16 mouse cellular contexts compared by ENCODE assay signal in the genomic region with DNA sequence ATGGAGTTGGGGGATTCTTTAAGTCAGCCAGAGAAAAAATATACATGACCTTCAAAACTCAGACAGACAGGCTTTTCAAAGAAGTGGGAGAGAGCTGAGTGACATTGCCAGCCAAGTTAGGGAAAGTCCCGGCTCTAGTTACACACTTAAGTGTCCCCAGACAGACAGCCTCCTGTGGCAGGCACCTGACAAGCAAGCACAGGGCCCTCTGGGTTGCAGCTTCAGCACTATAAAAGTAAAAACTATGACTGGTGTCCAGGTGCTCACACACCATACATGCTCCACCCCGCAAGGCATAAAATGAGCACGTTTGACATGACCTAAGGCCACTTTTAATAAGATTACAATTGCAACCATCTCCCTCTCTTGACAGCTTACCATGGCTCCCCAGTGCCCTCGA. TPM values are rescaled to one million over a fixed set of nuclear protein-coding genes. Genes with fewer than 3 reads are reported as not detected.
DNase-seq lines count a peak whose midpoint lies in the region; ATAC-seq lines count a peak whose summit lies in the region.
"Had no signal": no experiment of that assay in that cellular context is flagged by ENCODE, and none has a peak within 500 bp of the region (broad histone marks: within the 10 kb centered on the region; RNA-seq: fewer than 3 reads in every experiment).

No protein-coding gene starts in this region.

- no peak overlapping the region for H3K4me2 ChIP-seq in forebrain, embryonic 11.5 days (ENCODE audit: low read depth, low read length, severe bottlenecking)
- no peak overlapping the region for H3K4me2 ChIP-seq in heart, embryonic 14.5 days (ENCODE audit: low read length)
- H3K4me2 ChIP-seq in neural tube, embryonic 14.5 days (ENCODE audit: low read depth, low read length), result no peak overlapping the region
- H3K4me2 ChIP-seq in neural tube, embryonic 15.5 days, result no peak overlapping the region
- H3K4me2 ChIP-seq: liver, embryonic 15.5 days had no signal

- no peak overlapping the region for H3K4me3 ChIP-seq in forebrain, embryonic 11.5 days (ENCODE audit: low read depth, low read length)
- no peak overlapping the region for H3K4me3 ChIP-seq in forebrain, embryonic 10.5 days
- no peak overlapping the region for H3K4me3 ChIP-seq in heart, embryonic 14.5 days (ENCODE audit: control insufficient read depth in 1 of 2, insufficient read depth in 1 of 2, low read depth in 1 of 2, low read length in 2 of 2)
- H3K4me3 ChIP-seq in neural tube, embryonic 14.5 days (ENCODE audit: low read depth, low read length), result no peak overlapping the region
- H3K4me3 ChIP-seq in neural tube, embryonic 15.5 days (replicated peaks), result no peak overlapping the region
- H3K4me3 ChIP-seq: limb, embryonic 10.5 days; liver, embryonic 15.5 days had no signal

- no peak overlapping the region for H3K27ac ChIP-seq in forebrain, embryonic 11.5 days (ENCODE audit: low read depth, low read length)
- no peak overlapping the region for H3K27ac ChIP-seq in forebrain, embryonic 10.5 days
- H3K27ac ChIP-seq in heart, embryonic 14.5 days (replicated peaks in 1 of 2; ENCODE audit: control insufficient read depth in 1 of 2, insufficient read depth in 1 of 2, low read depth in 2 of 2, low read length in 2 of 2), result peak overlapping the region; percentile 60 to 74
- H3K27ac ChIP-seq in neural tube, embryonic 14.5 days (ENCODE audit: low read depth, low read length), result no peak overlapping the region
- H3K27ac ChIP-seq in neural tube, embryonic 15.5 days (replicated peaks), result no peak overlapping the region
- H3K27ac ChIP-seq: limb, embryonic 10.5 days; liver, embryonic 15.5 days had no signal

- ATAC-seq in forebrain, embryonic 11.5 days (replicated peaks; ENCODE audit: low FRiP score), result 0 out of 2 replicates have a peak, but pooled peaks have one; percentile 18
- ATAC-seq in heart, embryonic 14.5 days (ENCODE audit: insufficient number of reproducible peaks, insufficient read depth, low FRiP score, low read depth), result no peak
- ATAC-seq in neural tube, embryonic 14.5 days (ENCODE audit: low read depth), result 0 out of 2 replicates have a peak, but pooled peaks have one; percentile 3
- ATAC-seq in neural tube, embryonic 15.5 days (ENCODE audit: low FRiP score), result no peak

- no peaks in the 10 kb centered on the region for H3K27me3 ChIP-seq in forebrain, embryonic 11.5 days (ENCODE audit: control insufficient read depth, insufficient read depth, low read length)
- no peaks in the 10 kb centered on the region for H3K27me3 ChIP-seq in forebrain, embryonic 10.5 days (ENCODE audit: poor library complexity, severe bottlenecking)
- no peaks in the 10 kb centered on the region for H3K27me3 ChIP-seq in heart, embryonic 14.5 days (ENCODE audit: control insufficient read depth, insufficient read depth, low read length)
- H3K27me3 ChIP-seq in neural tube, embryonic 14.5 days (ENCODE audit: control insufficient read depth, insufficient read depth, low read length), result no peaks in the 10 kb centered on the region
- H3K27me3 ChIP-seq in neural tube, embryonic 15.5 days (replicated peaks), result no peaks in the 10 kb centered on the region
- H3K27me3 ChIP-seq in splenic B cell, adult 2 months (ENCODE audit: control insufficient read depth, insufficient read depth, low read length, poor library complexity, severe bottlenecking), result no peaks in the 10 kb centered on the region
- H3K27me3 ChIP-seq: liver, embryonic 15.5 days had no signal

- no peak overlapping the region for H3K9ac ChIP-seq in forebrain, embryonic 11.5 days (ENCODE audit: low read length)
- peak overlapping the region; percentile 56 for H3K9ac ChIP-seq in heart, embryonic 14.5 days (ENCODE audit: low read length)
- H3K9ac ChIP-seq in neural tube, embryonic 14.5 days (replicated peaks; ENCODE audit: low read depth, low read length), result no peak overlapping the region
- no peak overlapping the region for H3K9ac ChIP-seq in neural tube, embryonic 15.5 days (replicated peaks)
- H3K9ac ChIP-seq: liver, embryonic 15.5 days had no signal

- no peaks in the 10 kb centered on the region for H3K9me3 ChIP-seq in forebrain, embryonic 11.5 days (ENCODE audit: control insufficient read depth, low read length)
- H3K9me3 ChIP-seq in forebrain, embryonic 10.5 days, result no peaks in the 10 kb centered on the region
- no peaks in the 10 kb centered on the region for H3K9me3 ChIP-seq in heart, embryonic 14.5 days (ENCODE audit: control insufficient read depth, low read length)
- H3K9me3 ChIP-seq in neural tube, embryonic 14.5 days (ENCODE audit: control insufficient read depth, low read length), result no peaks in the 10 kb centered on the region
- H3K9me3 ChIP-seq in neural tube, embryonic 15.5 days (replicated peaks), result no peaks in the 10 kb centered on the region
- H3K9me3 ChIP-seq: limb, embryonic 10.5 days; liver, embryonic 15.5 days had no signal

- H3K4me1 ChIP-seq in forebrain, embryonic 11.5 days (replicated peaks; ENCODE audit: control insufficient read depth, insufficient read depth, low read length), result no peaks in the 10 kb centered on the region
- no peaks in the 10 kb centered on the region for H3K4me1 ChIP-seq in forebrain, embryonic 10.5 days
- H3K4me1 ChIP-seq in heart, embryonic 14.5 days (ENCODE audit: control insufficient read depth in 2 of 2, insufficient read depth in 2 of 2, low read length in 2 of 2), result peaks cover 5 to 11% of the 10 kb centered on the region in 2 experiments
- H3K4me1 ChIP-seq in neural tube, embryonic 14.5 days (ENCODE audit: control insufficient read depth, insufficient read depth, low read length), result no peaks in the 10 kb centered on the region
- H3K4me1 ChIP-seq in neural tube, embryonic 15.5 days, result no peaks in the 10 kb centered on the region
- H3K4me1 ChIP-seq: limb, embryonic 10.5 days had no signal

- WGBS in forebrain, embryonic 11.5 days, result 62% methylated on average over 4 of the region's 4 CpGs
- 66% methylated on average over 4 of the region's 4 CpGs for WGBS in forebrain, embryonic 10.5 days
- WGBS in heart, embryonic 14.5 days, result 54% methylated on average over 4 of the region's 4 CpGs
- WGBS in neural tube, embryonic 14.5 days, result 58% methylated on average over 4 of the region's 4 CpGs
- WGBS in neural tube, embryonic 15.5 days, result 46% methylated on average over 4 of the region's 4 CpGs

- H3K36me3 ChIP-seq in forebrain, embryonic 11.5 days (ENCODE audit: control insufficient read depth, insufficient read depth, low read length), result no peaks in the 10 kb centered on the region; the same call in 1 of the 2 replicates
- H3K36me3 ChIP-seq in forebrain, embryonic 10.5 days (replicated peaks), result peaks cover 11% of the 10 kb centered on the region
- peaks cover 4% of the 10 kb centered on the region for H3K36me3 ChIP-seq in heart, embryonic 14.5 days (ENCODE audit: control insufficient read depth, insufficient read depth, low read length)
- H3K36me3 ChIP-seq in neural tube, embryonic 14.5 days (ENCODE audit: control insufficient read depth, insufficient read depth, low read length), result 0 out of 2 replicates have a peak, but pooled peaks cover under 1% of the 10 kb centered on the region
- H3K36me3 ChIP-seq in neural tube, embryonic 15.5 days, result peaks cover 7% of the 10 kb centered on the region
- peaks cover 2% of the 10 kb centered on the region; the same call in 1 of the 2 replicates for H3K36me3 ChIP-seq in splenic B cell, adult 2 months (ENCODE audit: control insufficient read depth, insufficient read depth, low read length, poor library complexity, severe bottlenecking)
- H3K36me3 ChIP-seq: liver, embryonic 15.5 days had no signal

- no peak for DNase-seq in forebrain, embryonic 11.5 days (ENCODE audit: low spot score)
- DNase-seq in forebrain, embryonic 10.5 days (ENCODE audit: extremely low spot score, low spot score), result no peak
- DNase-seq in heart, postnatal 10 days, result no peak
- peak; percentile 50 for DNase-seq in splenic B cell, adult 2 months (ENCODE audit: low read depth, low spot score)
- DNase-seq in natural killer cell, adult 2 months (ENCODE audit: low spot score in 2 of 2), result no peak
- DNase-seq: right cerebral cortex, postnatal 4 days had no signal

- intact Hi-C loops in heart, postnatal 10 days (cut with DNase I), result no loop called here

RNA-seq across cellular contexts. Expression of a gene that starts 20.8 kb away (rescaled TPM):
- polyA plus RNA-seq in forebrain, embryonic 11.5 days (2014; fragmentation: Nextera tagmentation; extraction: Ambion mirVana), result 173 and 190 TPM in 2 replicates
- polyA plus RNA-seq in forebrain, embryonic 10.5 days (2016; fragmentation: Nextera tagmentation; extraction: Ambion mirVana), result 181 and 183 TPM in 2 replicates
- polyA plus RNA-seq in heart, embryonic 14.5 days (2014; fragmentation: Nextera tagmentation; extraction: Ambion mirVana), result 108 TPM in 2 replicates
- 10 to 100 TPM; 62.3 to 66.6 TPM for total RNA-seq in heart, postnatal 10 days (2021)
- 220 and 235 TPM in 2 replicates for polyA plus RNA-seq in neural tube, embryonic 14.5 days (2014; fragmentation: Nextera tagmentation; extraction: Ambion mirVana)
- polyA plus RNA-seq in neural tube, embryonic 15.5 days (2015; fragmentation: Nextera tagmentation; extraction: Ambion mirVana), result 235 and 249 TPM in 2 replicates

RNA-seq across cellular contexts. Expression of a gene that starts 41.1 kb away (rescaled TPM):
- polyA plus RNA-seq in forebrain, embryonic 11.5 days (2014; fragmentation: Nextera tagmentation; extraction: Ambion mirVana), result 74.2 and 76.0 TPM in 2 replicates
- polyA plus RNA-seq in forebrain, embryonic 10.5 days (2016; fragmentation: Nextera tagmentation; extraction: Ambion mirVana), result 77.6 and 80.0 TPM in 2 replicates
- polyA plus RNA-seq in heart, embryonic 14.5 days (2014; fragmentation: Nextera tagmentation; extraction: Ambion mirVana), result 39.6 and 42.3 TPM in 2 replicates
- total RNA-seq in heart, postnatal 10 days (2021), result 10 to 100 TPM; 24.9 to 27.5 TPM
- polyA plus RNA-seq in neural tube, embryonic 14.5 days (2014; fragmentation: Nextera tagmentation; extraction: Ambion mirVana), result 60.5 and 71.7 TPM in 2 replicates
- polyA plus RNA-seq in neural tube, embryonic 15.5 days (2015; fragmentation: Nextera tagmentation; extraction: Ambion mirVana), result 78.7 and 86.4 TPM in 2 replicates

RNA-seq across cellular contexts. Expression of a gene that starts 44.5 kb away (rescaled TPM):
- 45.4 and 48.2 TPM in 2 replicates for polyA plus RNA-seq in forebrain, embryonic 11.5 days (2014; fragmentation: Nextera tagmentation; extraction: Ambion mirVana)
- polyA plus RNA-seq in forebrain, embryonic 10.5 days (2016; fragmentation: Nextera tagmentation; extraction: Ambion mirVana), result 36.7 and 41.7 TPM in 2 replicates
- polyA plus RNA-seq in heart, embryonic 14.5 days (2014; fragmentation: Nextera tagmentation; extraction: Ambion mirVana), result 17.9 and 18.1 TPM in 2 replicates
- total RNA-seq in heart, postnatal 10 days (2021), result 10 to 100 TPM; 15.9 to 19.4 TPM
- polyA plus RNA-seq in neural tube, embryonic 14.5 days (2014; fragmentation: Nextera tagmentation; extraction: Ambion mirVana), result 12.3 and 13.8 TPM in 2 replicates
- polyA plus RNA-seq in neural tube, embryonic 15.5 days (2015; fragmentation: Nextera tagmentation; extraction: Ambion mirVana), result 10.9 and 13.0 TPM in 2 replicates

RNA-seq across cellular contexts. Expression of a gene that starts 47.1 kb away (rescaled TPM):
- not detected in 2 replicates for polyA plus RNA-seq in forebrain, embryonic 11.5 days (2014; fragmentation: Nextera tagmentation; extraction: Ambion mirVana)
- not detected in 2 replicates for polyA plus RNA-seq in forebrain, embryonic 10.5 days (2016; fragmentation: Nextera tagmentation; extraction: Ambion mirVana)
- polyA plus RNA-seq in heart, embryonic 14.5 days (2014; fragmentation: Nextera tagmentation; extraction: Ambion mirVana), result not detected in 2 replicates
- total RNA-seq in heart, postnatal 10 days (2021), result not detected
- polyA plus RNA-seq in neural tube, embryonic 14.5 days (2014; fragmentation: Nextera tagmentation; extraction: Ambion mirVana), result not detected in 2 replicates
- not detected in 2 replicates for polyA plus RNA-seq in neural tube, embryonic 15.5 days (2015; fragmentation: Nextera tagmentation; extraction: Ambion mirVana)
- total RNA-seq: gastrocnemius, postnatal 4 days; layer of hippocampus, postnatal 14 days had no signal
- polyA plus RNA-seq: brain, embryonic 14.5 days; intestine, embryonic 14.5 days; limb, embryonic 10.5 days; liver, embryonic 15.5 days; testis, adult 2 months had no signal

RNA-seq across cellular contexts. Expression of a gene that starts 47.9 kb away (rescaled TPM):
- 0.25 TPM in 1 of 2 replicates, not detected in the other for polyA plus RNA-seq in forebrain, embryonic 11.5 days (2014; fragmentation: Nextera tagmentation; extraction: Ambion mirVana)
- not detected in 2 replicates for polyA plus RNA-seq in forebrain, embryonic 10.5 days (2016; fragmentation: Nextera tagmentation; extraction: Ambion mirVana)
- polyA plus RNA-seq in heart, embryonic 14.5 days (2014; fragmentation: Nextera tagmentation; extraction: Ambion mirVana), result not detected in 2 replicates
- not detected for total RNA-seq in heart, postnatal 10 days (2021)
- polyA plus RNA-seq in neural tube, embryonic 14.5 days (2014; fragmentation: Nextera tagmentation; extraction: Ambion mirVana), result not detected in 2 replicates
- not detected in 2 replicates for polyA plus RNA-seq in neural tube, embryonic 15.5 days (2015; fragmentation: Nextera tagmentation; extraction: Ambion mirVana)
- total RNA-seq: gastrocnemius, postnatal 4 days; layer of hippocampus, postnatal 14 days had no signal
- polyA plus RNA-seq: brain, embryonic 14.5 days; intestine, embryonic 14.5 days; limb, embryonic 10.5 days; liver, embryonic 15.5 days had no signal

Comparison
In these comparisons a context has a peak if more than half of its experiments do, and no peak if none do; other contexts are left out.
1. ATAC-seq: peak in forebrain, embryonic 11.5 days (single experiment) and neural tube, embryonic 14.5 days (single experiment); none in heart, embryonic 14.5 days (single experiment) and neural tube, embryonic 15.5 days (single experiment).
2. H3K27ac ChIP-seq: peak in heart, embryonic 14.5 days (2 of 2); none in forebrain, embryonic 11.5 days (single experiment), forebrain, embryonic 10.5 days (single experiment), neural tube, embryonic 14.5 days (single experiment) and neural tube, embryonic 15.5 days (single experiment).